Mouse (Mus musculus): ENCODE data around the gene Rtn2. TPM values are rescaled to one million over a fixed set of nuclear protein-coding genes. Genes with fewer than 3 reads are reported as not detected.
A peak's percentile ranks its signal among the peaks of the same experiment; 100 is the strongest.

Gene Rtn2
- total RNA-seq (2014; fragmentation: Nextera tagmentation) (not detected in 2 replicates), total RNA-seq (2017) (not detected in 2 replicates)

GRCm38 (mm10) chr7:19282385-19282784, at the start of gene Rtn2:
Gene Rtn2 (plus strand): TSS chr7:19282624.
- ATAC-seq (replicated peaks; ENCODE audit: low FRiP score, low TSS enrichment, poor library complexity, severe bottlenecking): peak; percentile 93

GRCm38 (mm10) chr7:19234652-19235051, 47.8 kb upstream of the Rtn2 start:
- no peak for ATAC-seq (replicated peaks; ENCODE audit: low FRiP score, low TSS enrichment, poor library complexity, severe bottlenecking)

GRCm38 (mm10) chr7:19235092-19235671, 47.2 kb upstream of the Rtn2 start:
- peak; percentile 48 for ATAC-seq (replicated peaks; ENCODE audit: low FRiP score, low TSS enrichment, poor library complexity, severe bottlenecking)

- no peak for ATAC-seq (replicated peaks; ENCODE audit: low FRiP score, low TSS enrichment, poor library complexity, severe bottlenecking)
These were observed 46.0 kb upstream of the Rtn2 start for GRCm38 (mm10) chr7:19236411-19236810.

- no peak for ATAC-seq (replicated peaks; ENCODE audit: low FRiP score, low TSS enrichment, poor library complexity, severe bottlenecking)
These were observed 44.1 kb upstream of the Rtn2 start for GRCm38 (mm10) chr7:19238344-19238743.

GRCm38 (mm10) chr7:19239423-19239822, 43.0 kb upstream of the Rtn2 start:
- peak; percentile 84 for ATAC-seq (replicated peaks; ENCODE audit: low FRiP score, low TSS enrichment, poor library complexity, severe bottlenecking)

- ATAC-seq (replicated peaks; ENCODE audit: low FRiP score, low TSS enrichment, poor library complexity, severe bottlenecking): peak; percentile 60
These were observed 42.4 kb upstream of the Rtn2 start for GRCm38 (mm10) chr7:19239986-19240385.

GRCm38 (mm10) chr7:19240905-19241463, 41.4 kb upstream of the Rtn2 start:
- ATAC-seq (replicated peaks; ENCODE audit: low FRiP score, low TSS enrichment, poor library complexity, severe bottlenecking): no peak

GRCm38 (mm10) chr7:19242005-19242404, 40.4 kb upstream of the Rtn2 start:
- no peak for ATAC-seq (replicated peaks; ENCODE audit: low FRiP score, low TSS enrichment, poor library complexity, severe bottlenecking)

- ATAC-seq (replicated peaks; ENCODE audit: low FRiP score, low TSS enrichment, poor library complexity, severe bottlenecking): no peak
These were observed 38.6 kb upstream of the Rtn2 start for GRCm38 (mm10) chr7:19243858-19244257.

- no peak for ATAC-seq (replicated peaks; ENCODE audit: low FRiP score, low TSS enrichment, poor library complexity, severe bottlenecking)
These were observed 37.3 kb upstream of the Rtn2 start for GRCm38 (mm10) chr7:19245083-19245482.

- peak; percentile 66 for ATAC-seq (replicated peaks; ENCODE audit: low FRiP score, low TSS enrichment, poor library complexity, severe bottlenecking)
These were observed 35.6 kb upstream of the Rtn2 start for GRCm38 (mm10) chr7:19246855-19247254.

GRCm38 (mm10) chr7:19247511-19247910, 34.9 kb upstream of the Rtn2 start:
- no peak for ATAC-seq (replicated peaks; ENCODE audit: low FRiP score, low TSS enrichment, poor library complexity, severe bottlenecking)

- ATAC-seq (replicated peaks; ENCODE audit: low FRiP score, low TSS enrichment, poor library complexity, severe bottlenecking): no peak
These were observed 30.3 kb upstream of the Rtn2 start for GRCm38 (mm10) chr7:19252078-19252477.

- ATAC-seq (replicated peaks; ENCODE audit: low FRiP score, low TSS enrichment, poor library complexity, severe bottlenecking): no peak
These were observed 29.0 kb upstream of the Rtn2 start for GRCm38 (mm10) chr7:19253437-19253836.

GRCm38 (mm10) chr7:19255395-19255794, 27.0 kb upstream of the Rtn2 start:
- ATAC-seq (replicated peaks; ENCODE audit: low FRiP score, low TSS enrichment, poor library complexity, severe bottlenecking): no peak

- ATAC-seq (replicated peaks; ENCODE audit: low FRiP score, low TSS enrichment, poor library complexity, severe bottlenecking): no peak
These were observed 25.9 kb upstream of the Rtn2 start for GRCm38 (mm10) chr7:19256567-19256966.

- ATAC-seq (replicated peaks; ENCODE audit: low FRiP score, low TSS enrichment, poor library complexity, severe bottlenecking): peak; percentile 99
These were observed 24.9 kb upstream of the Rtn2 start for GRCm38 (mm10) chr7:19257390-19258022.

GRCm38 (mm10) chr7:19258336-19258735, 24.1 kb upstream of the Rtn2 start:
- ATAC-seq (replicated peaks; ENCODE audit: low FRiP score, low TSS enrichment, poor library complexity, severe bottlenecking): no peak

- peak; percentile 66 for ATAC-seq (replicated peaks; ENCODE audit: low FRiP score, low TSS enrichment, poor library complexity, severe bottlenecking)
These were observed 17.3 kb upstream of the Rtn2 start for GRCm38 (mm10) chr7:19265147-19265546.
